Mouse (Mus musculus): ENCODE results near the gene Kxd1.

- TF ChIP-seq CTCF (IDR thresholded peaks at IDR 0.05; ENCODE audit: borderline replicate concordance, insufficient read depth, low read length) (no peak), POLR2A (IDR thresholded peaks at IDR 0.05; ENCODE audit: low read depth, low read length) (peak; percentile 63)
Observed at GRCm38 (mm10) chr8:70476333-70477268, 51.2 kb downstream of the Kxd1 start, which contains the start of gene Klhl26.

All from embryonic fibroblast, embryonic 13.5 days (primary cell).